Mouse (Mus musculus) heart, embryonic 15.5 days (tissue): Measurements from ENCODE around the gene Rab13. TPM values are rescaled to one million over a fixed set of nuclear protein-coding genes. Genes with fewer than 3 reads are reported as not detected.

Experiments used
- ATAC-seq: fragments of 200-750 bp; cut with Nextera tagmentation; replicated peaks from 2 replicates; pipeline ENCODE4 v1.8.0; 2017; ENCODE audit warnings: low read depth, moderate TSS enrichment; ENCODE audit not compliant: insufficient number of reproducible peaks, insufficient read depth, low FRiP score
- H3K27ac ChIP-seq: fragments of 300-500 bp; sonication (generic); 2 replicates; pipeline ENCODE4 v1.5.1; 2015; ENCODE audit warnings: mild to moderate bottlenecking, inconsistent platforms
- H3K27me3 ChIP-seq: fragments of 300-500 bp; sonication (generic); 2 replicates; pipeline ENCODE4 v1.6.1; 2015; ENCODE audit warnings: inconsistent platforms
- H3K36me3 ChIP-seq: fragments of 300-500 bp; sonication (generic); 2 replicates; pipeline ENCODE4 v1.6.1; 2015; ENCODE audit warnings: mild to moderate bottlenecking, inconsistent platforms
- H3K4me1 ChIP-seq: fragments of 300-500 bp; sonication (generic); replicated peaks from 2 replicates; pipeline ENCODE4 v1.6.1; 2015; ENCODE audit warnings: inconsistent platforms
- H3K4me2 ChIP-seq: fragments of 300-500 bp; sonication (generic); 2 replicates; pipeline ENCODE4 v1.6.1; 2015; ENCODE audit warnings: inconsistent platforms, mild to moderate bottlenecking, moderate library complexity
- H3K4me3 ChIP-seq: fragments of 300-500 bp; sonication (generic); 2 replicates; pipeline ENCODE4 v1.5.1; 2015; ENCODE audit warnings: mild to moderate bottlenecking, inconsistent platforms
- H3K9ac ChIP-seq: fragments of 300-500 bp; sonication (generic); 2 replicates; pipeline ENCODE4 v1.6.1; 2015; ENCODE audit warnings: mild to moderate bottlenecking, inconsistent platforms
- H3K9me3 ChIP-seq: fragments of 300-500 bp; sonication (generic); replicated peaks from 2 replicates; pipeline ENCODE4 v1.6.1; 2016; ENCODE audit warnings: inconsistent platforms
- WGBS: fragments of 180-500 bp; shearing (Covaris S2); methylation state at CpG from one replicate; pipeline ENCODE4 v1.1.7; 2015; ENCODE audit warnings: mixed read lengths; 5-methylcytosine and 5-hydroxymethylcytosine counted together
- polyA plus RNA-seq: library from polyadenylated mRNA; unstranded; fragments of >200 nt; fragmentation: Nextera tagmentation; extraction: Ambion mirVana; gene quantifications from 2 replicates; pipeline ENCODE4 v1.2.1, GENCODE M21; 2015

Rab13 gene
- polyA plus RNA-seq, 1 experiment from 2014 or later, result 22.1 TPM

DNA sequence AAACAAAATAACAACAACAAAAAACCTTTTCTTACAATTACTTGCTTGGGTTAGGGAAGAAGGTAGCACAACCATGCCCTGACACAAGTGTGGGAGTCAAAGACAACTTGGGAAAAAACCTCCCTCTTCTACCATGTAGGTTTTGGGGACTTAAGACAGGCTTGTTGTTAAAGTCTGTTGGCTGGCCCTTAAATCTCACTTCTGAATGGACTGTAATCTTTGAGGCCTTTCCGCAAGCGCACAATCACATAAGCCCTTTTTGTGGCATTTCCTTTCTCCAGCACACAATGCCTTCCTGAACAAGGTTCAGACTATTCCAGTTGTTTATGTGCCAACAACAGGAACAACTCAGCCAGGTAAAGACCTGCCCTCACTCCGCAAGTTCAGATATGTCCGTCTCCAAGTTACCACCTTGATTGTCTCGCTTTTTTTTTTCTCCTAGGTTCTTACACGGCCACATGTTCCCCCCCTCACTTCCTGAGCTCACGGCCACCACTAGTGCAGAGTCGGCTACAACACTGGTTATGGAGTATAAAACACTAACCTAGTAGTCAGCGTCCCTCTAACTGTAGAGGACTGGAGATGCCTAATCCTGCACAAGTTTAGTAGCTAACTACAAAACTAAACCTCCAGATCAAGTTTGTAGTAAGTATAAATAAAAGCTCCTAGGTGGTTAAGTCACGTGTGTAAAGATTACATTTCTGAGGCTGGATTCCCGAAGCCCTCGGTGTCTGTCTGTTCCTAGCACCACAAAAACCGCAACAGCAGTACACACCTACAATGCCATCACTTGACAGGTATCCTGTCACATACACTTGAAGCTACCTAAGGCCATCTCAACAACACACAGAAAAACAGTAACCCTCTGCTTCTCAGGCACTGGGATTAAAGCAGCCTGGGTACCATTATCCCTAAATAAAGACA is 1.8 kb upstream of the Rab13 start:
- Histone ChIP-seq H3K4me3 (peak overlapping the region; percentile 94), H3K9me3 (no peaks in the 10 kb centered on the region), H3K9ac (peak overlapping the region; percentile 46), H3K27ac (peak overlapping the region; percentile 11; the same call in 1 of the 2 replicates), H3K4me2 (peak overlapping the region; percentile 93), H3K4me1 (peaks cover 33% of the 10 kb centered on the region), H3K36me3 (peaks cover 40% of the 10 kb centered on the region), H3K27me3 (no peaks in the 10 kb centered on the region)
- WGBS, result 62% methylated on average over 13 of the region's 13 CpGs
- no peak for ATAC-seq

DNA sequence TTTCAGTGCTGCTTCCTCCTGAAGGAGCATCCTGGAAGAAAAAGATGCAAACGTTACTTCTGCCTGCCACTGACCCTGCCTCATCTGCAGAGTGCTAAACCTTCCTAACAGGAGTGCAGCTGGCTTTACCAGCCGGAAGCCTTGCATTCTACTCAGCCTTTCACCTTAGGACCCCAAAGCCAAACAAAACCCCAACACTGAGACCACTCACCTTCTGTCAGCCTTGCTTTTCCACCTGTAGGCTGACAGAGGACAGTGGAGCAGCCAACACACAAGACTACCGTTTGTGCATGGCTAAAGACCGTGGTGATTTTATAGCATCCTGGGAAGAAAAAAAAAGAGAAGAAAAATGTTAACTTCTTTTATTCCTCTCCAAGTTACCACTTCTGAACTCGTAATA is 772 bp upstream of the Rab13 start:
- Histone ChIP-seq H3K9ac (peak overlapping the region; percentile 89), H3K27me3 (no peaks in the 10 kb centered on the region), H3K27ac (peak overlapping the region; percentile 91), H3K4me2 (peak overlapping the region; percentile 93), H3K36me3 (peaks cover 40% of the 10 kb centered on the region), H3K4me3 (peak overlapping the region; percentile 94), H3K9me3 (no peaks in the 10 kb centered on the region), H3K4me1 (peaks cover 33% of the 10 kb centered on the region)
- 7% methylated on average over 5 of the region's 5 CpGs for WGBS
- no peak for ATAC-seq

DNA sequence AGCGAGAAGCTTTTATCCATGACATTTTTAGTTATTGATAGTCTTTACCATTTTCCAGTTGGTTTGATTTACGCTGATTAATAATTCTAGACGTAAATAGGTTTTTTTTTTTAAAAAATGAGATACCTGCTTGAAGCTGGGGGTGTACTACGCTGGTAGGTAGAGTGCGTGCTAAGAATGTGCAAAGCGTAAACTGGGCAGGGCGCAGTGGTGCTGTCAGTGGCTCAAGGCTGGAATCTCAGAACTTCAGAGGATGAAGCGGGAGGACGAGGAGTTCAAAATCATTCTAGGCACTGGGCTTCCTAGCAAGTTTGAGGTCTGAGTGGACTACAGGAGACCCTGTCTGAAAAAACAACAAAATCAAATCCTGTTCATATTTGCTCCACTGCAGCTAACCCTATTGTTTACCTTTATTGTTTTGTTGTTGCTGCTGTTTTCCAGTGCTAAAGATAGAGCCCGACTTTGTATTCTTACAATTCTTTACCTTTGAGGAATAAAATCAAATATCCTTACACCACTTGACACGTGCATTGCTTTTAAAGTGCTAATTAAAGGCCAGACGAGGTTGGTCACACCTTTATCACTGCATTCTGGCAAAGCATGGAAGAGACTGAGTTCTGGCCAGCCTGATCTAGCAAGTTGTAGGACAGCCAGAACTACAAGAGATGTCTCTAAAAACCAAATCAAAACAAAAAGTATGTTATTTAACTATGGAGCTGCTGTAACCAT is 625 bp downstream of the Rab13 start:
- no peak for ATAC-seq
- Histone ChIP-seq H3K9ac (peak overlapping the region; percentile 89; the same call in 1 of the 2 replicates), H3K27ac (peak overlapping the region; percentile 91), H3K4me1 (peaks cover 27% of the 10 kb centered on the region), H3K4me3 (peak overlapping the region; percentile 94), H3K4me2 (peak overlapping the region; percentile 93), H3K27me3 (no peaks in the 10 kb centered on the region), H3K36me3 (peaks cover 32% of the 10 kb centered on the region), H3K9me3 (no peaks in the 10 kb centered on the region)
- WGBS, result 13% methylated on average over 12 of the region's 12 CpGs

DNA sequence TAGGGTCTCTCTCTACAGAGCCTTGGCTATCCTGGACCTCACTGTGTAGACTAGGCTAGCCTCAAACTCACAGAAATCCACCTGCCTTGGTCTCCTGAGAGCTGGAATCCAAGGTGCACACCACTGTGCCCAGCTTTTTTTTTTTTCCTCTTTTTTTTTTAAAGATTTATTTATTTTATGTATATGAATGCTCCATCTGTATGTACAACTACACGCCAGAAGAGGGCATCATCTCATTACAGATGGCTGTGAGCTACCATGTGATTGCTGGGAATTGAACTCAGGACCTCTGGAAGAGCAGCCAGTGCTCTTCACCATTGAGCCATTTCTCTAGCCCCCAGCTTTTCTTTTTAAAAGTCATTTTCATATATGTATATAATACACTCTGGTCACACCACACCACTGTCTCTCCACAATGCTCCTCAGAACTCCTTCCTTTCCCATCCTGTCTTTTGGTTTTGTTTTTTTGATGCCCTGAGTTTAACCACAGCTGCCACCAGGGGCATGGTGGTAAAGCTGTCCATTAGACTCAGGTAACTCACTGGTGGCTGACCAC is 2.4 kb downstream of the Rab13 start:
- ATAC-seq, result no peak
- peaks cover 29% of the 10 kb centered on the region for H3K4me1 ChIP-seq
- no peaks in the 10 kb centered on the region for H3K9me3 ChIP-seq
- H3K36me3 ChIP-seq, result peaks cover 17% of the 10 kb centered on the region
- 43% methylated on average over 1 of the region's 1 CpGs for WGBS
- no peak overlapping the region for H3K27ac ChIP-seq
- no peak overlapping the region for H3K4me2 ChIP-seq
- H3K9ac ChIP-seq, result no peak overlapping the region
- no peaks in the 10 kb centered on the region for H3K27me3 ChIP-seq
- H3K4me3 ChIP-seq, result no peak overlapping the region

DNA sequence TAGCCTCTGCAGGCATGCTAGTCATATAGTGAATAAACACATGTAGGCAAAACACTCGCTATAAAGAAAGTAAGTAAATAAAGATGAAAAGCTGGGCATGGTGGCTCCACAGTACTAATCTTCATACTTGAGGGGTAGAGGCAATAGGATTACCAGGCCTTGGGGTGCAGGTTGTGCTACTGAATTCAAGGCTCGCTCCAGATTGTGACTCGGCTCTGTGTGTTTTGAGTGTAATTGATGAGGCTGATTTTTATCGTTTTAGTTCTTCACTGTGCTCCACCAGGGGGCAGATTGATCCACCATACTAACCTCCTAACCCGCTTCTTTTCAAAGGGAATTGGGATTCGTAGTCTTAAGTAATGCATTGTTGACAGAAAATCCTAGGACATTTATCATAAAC is 6.6 kb downstream of the Rab13 start:
- peak overlapping the region; percentile 87 for H3K27ac ChIP-seq
- H3K4me2 ChIP-seq, result peak overlapping the region; percentile 82
- H3K4me1 ChIP-seq, result peaks cover 27% of the 10 kb centered on the region
- H3K4me3 ChIP-seq, result peak overlapping the region; percentile 68
- no peaks in the 10 kb centered on the region for H3K9me3 ChIP-seq
- peaks cover 11% of the 10 kb centered on the region for H3K36me3 ChIP-seq
- peak overlapping the region; percentile 76 for H3K9ac ChIP-seq
- WGBS, result 18% methylated on average over 6 of the region's 6 CpGs
- ATAC-seq, result no peak
- H3K27me3 ChIP-seq, result no peaks in the 10 kb centered on the region

DNA sequence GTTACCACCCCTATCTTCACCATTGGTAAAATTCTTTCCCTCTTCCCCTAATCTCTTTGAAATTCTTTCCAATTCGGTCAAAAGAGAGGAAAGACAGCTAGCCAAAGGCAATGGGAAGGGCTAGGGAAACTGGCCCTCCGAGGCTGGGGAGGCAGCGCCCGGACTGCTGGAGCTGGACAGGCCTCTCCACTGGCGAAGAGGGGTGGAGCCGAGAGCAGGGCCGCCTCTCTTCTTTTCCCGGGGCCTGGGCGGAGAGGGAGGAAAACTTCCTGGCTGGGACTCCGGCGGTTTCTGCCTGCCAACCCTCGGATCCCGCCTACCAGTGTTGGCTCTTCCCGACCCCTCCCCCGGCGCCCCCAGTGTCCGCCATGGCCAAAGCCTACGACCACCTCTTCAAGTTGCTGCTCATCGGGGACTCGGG is 7.0 kb downstream of the Rab13 start:
- H3K9me3 ChIP-seq, result no peaks in the 10 kb centered on the region
- WGBS, result 0% methylated on average over 19 of the region's 20 CpGs
- H3K9ac ChIP-seq, result peak overlapping the region; percentile 76
- H3K4me2 ChIP-seq, result peak overlapping the region; percentile 82
- H3K27ac ChIP-seq, result peak overlapping the region; percentile 87
- peaks cover 14% of the 10 kb centered on the region for H3K36me3 ChIP-seq
- peaks cover 27% of the 10 kb centered on the region for H3K4me1 ChIP-seq
- ATAC-seq, result peak; percentile 80
- peak overlapping the region; percentile 68 for H3K4me3 ChIP-seq
- no peaks in the 10 kb centered on the region for H3K27me3 ChIP-seq

DNA sequence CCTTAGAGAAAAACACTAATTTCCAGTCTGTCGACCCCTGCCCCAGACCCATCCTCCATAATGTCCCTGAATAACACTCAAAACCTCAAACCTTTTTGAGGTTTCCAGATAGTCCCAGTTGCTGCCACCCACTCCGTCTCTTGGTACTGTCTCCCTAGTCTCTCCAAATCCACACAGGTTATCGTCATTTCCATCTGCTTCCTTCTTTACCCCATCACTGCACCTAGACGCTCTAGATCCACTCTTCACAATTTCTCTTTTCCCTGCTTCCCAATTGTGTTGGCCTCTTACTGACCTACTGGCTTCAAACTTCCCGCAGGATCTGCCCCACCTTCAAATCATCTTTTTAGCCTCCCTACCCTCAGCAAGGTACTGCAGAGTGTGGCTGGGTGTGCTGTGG is 7.6 kb downstream of the Rab13 start:
- Histone ChIP-seq H3K4me2 (peak overlapping the region; percentile 82), H3K4me1 (peaks cover 27% of the 10 kb centered on the region), H3K9ac (peak overlapping the region; percentile 76), H3K36me3 (peaks cover 19% of the 10 kb centered on the region), H3K27ac (peak overlapping the region; percentile 87), H3K9me3 (no peaks in the 10 kb centered on the region), H3K27me3 (no peaks in the 10 kb centered on the region), H3K4me3 (peak overlapping the region; percentile 68)
- 0 out of 2 replicates have a peak, but pooled peaks have one; percentile 1 for ATAC-seq
- WGBS, result 12% methylated on average over 5 of the region's 5 CpGs

DNA sequence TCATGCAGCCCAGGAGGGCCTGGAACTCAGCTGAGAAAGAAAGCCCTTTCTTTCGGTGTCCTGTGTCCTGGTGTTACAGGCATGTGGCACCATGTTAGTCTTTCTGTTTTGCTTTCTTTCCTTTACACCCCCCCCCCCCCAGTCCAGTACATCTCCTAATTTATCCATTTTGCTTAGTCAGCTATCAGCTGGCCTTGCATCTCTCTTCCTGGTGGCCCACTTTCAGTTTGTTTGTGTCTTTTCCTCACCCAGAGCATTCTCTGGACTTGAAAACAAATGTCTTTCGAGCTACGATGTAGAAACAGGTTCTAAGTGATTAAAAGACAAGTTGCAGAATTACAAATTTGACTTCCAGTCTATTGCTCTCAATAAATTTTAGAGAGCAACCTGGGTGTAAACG is 9.0 kb downstream of the Rab13 start:
- Histone ChIP-seq H3K27ac (no peak overlapping the region), H3K4me2 (no peak overlapping the region), H3K27me3 (no peaks in the 10 kb centered on the region), H3K36me3 (peaks cover 19% of the 10 kb centered on the region), H3K9me3 (no peaks in the 10 kb centered on the region), H3K4me1 (peaks cover 27% of the 10 kb centered on the region), H3K4me3 (no peak overlapping the region), H3K9ac (no peak overlapping the region)
- WGBS, result 86% methylated on average over 4 of the region's 4 CpGs
- no peak for ATAC-seq

DNA sequence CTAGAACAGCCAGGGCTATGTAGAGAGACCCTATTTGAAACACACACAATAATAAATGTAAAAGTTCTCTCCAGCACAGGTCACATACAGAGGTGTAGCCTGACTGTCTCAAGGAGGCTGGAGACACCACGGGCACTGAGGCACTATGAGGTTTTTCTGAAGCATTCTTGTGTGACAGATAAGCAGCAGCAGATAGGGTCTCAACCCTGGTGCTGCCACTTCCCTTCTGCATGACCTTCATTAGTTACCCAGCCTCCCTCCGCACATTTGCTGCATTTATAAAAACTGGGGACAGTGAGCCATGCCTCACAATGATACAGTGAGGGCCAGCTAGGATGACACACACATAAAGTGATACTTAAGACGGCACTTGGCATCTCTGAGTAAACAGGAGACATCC is 9.4 kb downstream of the Rab13 start:
- WGBS, result 42% methylated on average over 3 of the region's 3 CpGs
- no peak overlapping the region for H3K4me3 ChIP-seq
- H3K36me3 ChIP-seq, result peaks cover 19% of the 10 kb centered on the region
- no peaks in the 10 kb centered on the region for H3K9me3 ChIP-seq
- ATAC-seq, result no peak
- no peak overlapping the region for H3K9ac ChIP-seq
- H3K4me2 ChIP-seq, result no peak overlapping the region
- H3K27me3 ChIP-seq, result no peaks in the 10 kb centered on the region
- H3K27ac ChIP-seq, result no peak overlapping the region
- peaks cover 27% of the 10 kb centered on the region for H3K4me1 ChIP-seq

DNA sequence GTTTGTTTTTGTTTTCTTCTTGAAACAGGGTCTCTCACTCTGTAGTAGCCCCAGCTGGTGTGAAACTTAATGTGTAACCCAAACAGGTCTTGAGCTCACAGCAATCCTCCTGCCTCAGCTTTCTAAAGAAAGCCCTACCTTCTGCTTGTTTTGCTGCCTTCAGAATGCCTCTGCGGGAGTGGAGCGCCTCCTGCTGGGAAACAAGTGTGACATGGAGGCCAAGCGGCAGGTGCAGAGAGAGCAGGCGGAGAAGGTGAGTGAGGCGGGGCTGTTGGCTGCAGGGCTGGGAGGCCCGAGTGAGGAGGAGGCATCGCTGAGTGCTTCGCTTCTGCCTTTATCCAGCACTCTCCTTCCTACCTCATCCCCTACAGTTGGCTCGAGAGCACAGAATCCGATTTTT is 10.8 kb downstream of the Rab13 start:
- no peak overlapping the region for H3K9ac ChIP-seq
- ATAC-seq, result no peak
- WGBS, result 83% methylated on average over 10 of the region's 10 CpGs

DNA sequence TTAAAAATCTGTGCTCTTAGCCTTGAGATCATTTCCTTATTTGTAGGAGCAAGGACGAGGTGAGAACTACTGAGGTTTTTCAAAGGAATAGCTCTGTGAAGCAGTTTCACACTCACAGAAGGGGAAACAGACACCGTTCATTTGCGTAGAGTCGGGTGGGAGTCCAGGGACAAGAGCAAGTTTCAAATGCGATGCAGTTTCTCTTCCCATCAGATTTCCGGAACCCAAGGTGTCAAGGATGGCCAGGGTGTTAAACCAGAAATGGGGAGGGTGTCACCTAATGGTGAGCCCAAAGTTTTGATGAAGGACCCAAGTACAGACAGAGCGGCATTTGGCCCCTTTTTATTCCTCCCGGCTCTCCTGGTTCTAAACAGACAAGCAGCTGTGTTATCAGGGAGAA is 17.6 kb downstream of the Rab13 start:
- Histone ChIP-seq H3K36me3 (peaks cover 17% of the 10 kb centered on the region), H3K4me3 (peak overlapping the region; percentile 81), H3K27me3 (no peaks in the 10 kb centered on the region), H3K9me3 (no peaks in the 10 kb centered on the region), H3K4me2 (peak overlapping the region; percentile 79), H3K4me1 (peaks cover 6% of the 10 kb centered on the region), H3K9ac (peak overlapping the region; percentile 86; the same call in 1 of the 2 replicates), H3K27ac (peak overlapping the region; percentile 93)
- 12% methylated on average over 8 of the region's 8 CpGs for WGBS
- ATAC-seq, result no peak

More for the DNA sequence above, 10.8 kb downstream of the Rab13 start:
- Histone ChIP-seq H3K4me1 (peaks cover 27% of the 10 kb centered on the region), H3K27me3 (no peaks in the 10 kb centered on the region), H3K27ac (no peak overlapping the region), H3K36me3 (peaks cover 19% of the 10 kb centered on the region), H3K4me2 (no peak overlapping the region), H3K4me3 (no peak overlapping the region), H3K9me3 (no peaks in the 10 kb centered on the region)
